Mouse (Mus musculus): ENCODE data around the gene Pmm2. TPM values are rescaled to one million over a fixed set of nuclear protein-coding genes. Genes with fewer than 3 reads are reported as not detected.

Pmm2 gene
- total RNA-seq, 2 experiments from 2014 or later: 44.2 to 50.2 TPM

- no peak for DNase-seq
Measured at GRCm38 (mm10) chr16:8679780-8680179, 42.3 kb downstream of the Pmm2 start.

DNA sequence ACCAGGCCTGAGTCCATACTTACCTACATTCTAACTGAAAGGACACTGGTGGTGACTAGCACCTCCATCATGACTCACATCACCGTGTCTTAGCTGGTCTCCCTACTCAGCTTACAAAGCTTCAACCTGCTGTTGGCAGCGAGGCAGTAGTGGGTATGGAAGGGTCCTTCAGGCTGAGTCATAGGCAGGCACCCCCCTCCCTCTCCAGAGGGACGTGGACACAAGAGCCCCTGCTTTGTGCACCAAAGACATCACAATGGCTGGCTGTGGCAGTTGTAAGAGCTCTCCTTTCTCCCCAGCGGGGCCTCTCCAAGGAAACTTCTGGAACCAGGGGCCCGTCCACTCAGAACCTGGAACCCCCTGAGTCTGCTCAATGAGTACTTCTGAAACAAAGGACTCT lies 43.0 kb downstream of the Pmm2 start, which contains the start of gene Gm5767:
Gm5767 (plus strand) TSS at position 301 of the 400 bp plus-strand sequence.
- DNase-seq: no peak

- no peak for DNase-seq
Measured at GRCm38 (mm10) chr16:8685087-8685486, 47.6 kb downstream of the Pmm2 start.

DNA sequence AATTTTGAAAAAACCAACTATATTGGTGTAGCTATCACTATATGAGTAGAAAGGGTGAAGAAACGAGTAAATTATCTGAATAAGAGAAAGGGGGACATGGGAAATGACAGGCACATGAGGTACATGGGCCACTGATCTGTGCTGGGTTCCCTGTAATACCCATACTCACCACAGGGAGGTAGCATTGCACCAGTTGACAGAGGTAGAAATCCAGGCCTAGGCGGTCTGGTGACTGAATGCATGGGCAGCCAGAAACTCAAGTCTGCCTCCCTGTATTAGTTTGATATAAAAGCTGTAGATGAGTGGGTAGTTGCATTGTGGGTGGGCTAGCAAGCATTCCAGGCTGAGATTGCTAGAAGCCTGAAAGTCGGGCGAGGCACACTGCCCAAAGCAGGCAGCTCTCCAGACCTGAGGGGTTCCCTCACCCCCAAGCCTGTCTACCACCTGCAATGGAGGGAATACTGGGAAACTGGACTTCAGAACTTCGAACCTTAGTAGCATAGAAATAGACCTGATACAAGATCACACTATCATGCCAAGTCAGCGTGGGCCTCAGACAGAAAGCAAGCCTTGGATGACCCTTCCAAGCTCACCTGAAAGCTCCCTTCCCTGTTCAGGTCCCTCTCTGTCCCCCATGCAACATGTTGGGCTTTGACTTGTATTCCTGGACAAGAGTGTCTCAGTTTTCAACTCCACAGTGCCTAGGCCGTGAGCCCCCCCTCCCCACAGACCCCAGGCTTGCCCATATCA lies 48.8 kb downstream of the Pmm2 start:
- peak; percentile 64 to 77 for DNase-seq

GRCm38 (mm10) chr16:8686871-8687535 lies 49.5 kb downstream of the Pmm2 start:
- no peak for DNase-seq

- DNase-seq: no peak
Measured at GRCm38 (mm10) chr16:8687559-8688112, 50.2 kb downstream of the Pmm2 start.

DNA sequence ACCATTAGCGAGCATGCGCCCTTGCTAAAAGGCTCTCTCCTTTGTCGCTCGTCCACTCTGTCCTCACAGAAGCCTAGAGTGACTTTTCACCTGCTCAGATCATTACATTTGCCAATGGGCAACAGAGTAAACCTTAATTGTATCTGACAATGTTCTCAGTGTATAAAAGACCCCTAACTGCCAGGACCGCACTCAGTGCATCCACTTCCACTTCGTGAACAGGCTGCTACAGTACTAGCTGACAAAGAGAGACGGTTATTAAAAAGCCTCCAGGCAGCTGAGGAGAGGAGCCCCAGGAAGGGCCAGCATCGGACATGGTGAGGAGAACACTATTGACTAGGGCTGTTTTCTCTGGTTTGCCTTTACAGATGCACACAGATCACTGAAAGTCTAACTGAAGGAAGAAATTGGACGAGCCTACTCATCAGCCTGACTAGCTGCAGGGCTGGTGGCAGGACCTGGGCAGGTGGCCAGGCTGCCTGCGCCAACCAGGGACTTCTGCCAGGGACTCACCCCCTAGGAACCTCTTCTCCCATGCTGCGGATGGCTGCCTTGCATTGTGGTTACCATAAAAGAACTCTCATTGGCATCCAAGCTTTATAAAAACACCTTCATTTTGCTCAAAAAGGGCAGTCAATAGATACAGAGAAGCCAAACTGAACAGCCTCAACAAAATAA lies 52.6 kb downstream of the Pmm2 start:
- DNase-seq: peak; percentile 61 to 68

DNA sequence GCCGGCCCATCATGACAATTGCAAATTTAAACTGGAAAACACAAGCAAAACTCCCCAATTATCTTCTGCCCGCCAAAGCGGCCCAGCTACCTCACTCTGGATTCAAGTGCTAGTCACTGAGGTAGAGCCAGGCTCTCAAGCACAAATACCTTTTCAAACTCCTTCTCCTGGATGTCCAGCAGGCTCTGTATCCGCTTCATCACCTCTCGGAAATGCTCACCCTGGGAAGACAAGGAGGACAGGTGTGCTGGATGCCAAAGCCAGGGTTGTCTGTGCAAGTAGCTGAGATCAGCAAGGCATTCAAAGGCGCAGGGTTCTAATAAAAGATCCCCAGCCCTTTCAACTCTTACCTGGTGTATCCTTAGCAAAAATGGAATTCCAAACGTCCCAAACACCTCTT lies 53.7 kb downstream of the Pmm2 start:
- no peak for DNase-seq

- no peak for DNase-seq
Measured at GRCm38 (mm10) chr16:8699556-8699955, 62.1 kb downstream of the Pmm2 start.

DNA sequence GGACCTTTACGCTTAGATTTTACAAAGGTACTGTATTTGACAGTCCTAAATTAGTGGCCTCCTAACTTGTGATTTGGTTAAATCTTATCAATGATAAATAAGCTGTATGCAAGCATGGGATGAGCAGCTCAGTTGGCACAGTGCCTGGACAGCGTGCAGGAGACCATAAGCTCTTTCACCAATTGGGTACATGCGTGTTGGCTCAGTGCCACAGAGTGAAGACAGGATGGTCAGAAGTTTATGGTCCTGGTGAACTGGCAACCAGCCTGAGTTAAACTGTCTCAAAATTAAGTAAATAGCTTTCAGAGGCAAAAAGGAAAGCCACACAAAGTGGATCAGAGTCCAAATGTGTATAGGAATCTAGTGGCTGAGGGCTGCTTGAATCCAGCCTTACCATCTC lies 63.1 kb downstream of the Pmm2 start:
- DNase-seq: peak; percentile 14 to 33

DNA sequence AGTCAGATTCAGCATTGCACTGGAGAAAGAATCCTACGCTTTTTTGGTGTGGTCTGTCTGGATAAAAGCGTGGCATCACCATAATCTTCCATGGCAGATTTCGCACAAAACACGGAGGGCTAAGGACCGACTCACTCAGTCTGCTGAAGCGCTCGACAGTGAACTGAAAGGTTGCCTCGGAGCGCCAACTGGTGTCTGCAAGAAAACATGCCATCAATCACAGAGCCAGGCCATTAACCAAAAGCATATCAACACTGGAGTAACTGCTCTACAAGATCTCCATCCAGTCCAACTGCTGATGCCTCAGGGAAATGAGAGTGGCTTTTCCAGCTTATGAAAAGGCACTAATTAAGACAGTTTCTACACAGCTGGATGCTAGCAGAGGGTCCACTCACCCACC lies 74.5 kb downstream of the Pmm2 start:
- DNase-seq: no peak

Small RNA genes lying within 50 kb of the gene (microRNA-seq; reads per million reads assigned to microRNA genes)
- gene Gm22137: not detected

Other genes with a start within 250 kb of the Pmm2 start
- gene Tmem114, start 212.5 kb upstream of the Pmm2 start, total RNA-seq (2021): not detected
- gene Mettl22, start 166.9 kb upstream of the Pmm2 start, total RNA-seq (2021): 10 to 100 TPM; 10.4 to 15.8 TPM
- gene Abat, start 124.2 kb upstream of the Pmm2 start, total RNA-seq (2021): 10 to 100 TPM; 77.3 to 82.1 TPM
- 10 to 100 TPM; 17.1 to 21.1 TPM for gene Tmem186, start within 50 bp of the Pmm2 start, total RNA-seq (2021)
- 100 to 1,000 TPM in 1 of 2 experiments, 10 to 100 TPM in 1; 50.0 to 107 TPM for gene Carhsp1, start 34.5 kb downstream of the Pmm2 start, total RNA-seq (2021)
- gene Gm5767, start 43.1 kb downstream of the Pmm2 start, total RNA-seq (2021): not detected
- gene Usp7, start 154.6 kb downstream of the Pmm2 start, total RNA-seq (2021): 100 to 1,000 TPM; 106 to 111 TPM
- gene 1810013L24Rik, start 192.4 kb downstream of the Pmm2 start, total RNA-seq (2021): 10 to 100 TPM; 91.1 to 92.0 TPM